Mouse (Mus musculus): ENCODE results near the gene Rnft2. TPM values are rescaled to one million over a fixed set of nuclear protein-coding genes. Genes with fewer than 3 reads are reported as not detected.

Rnft2 gene
- total and polyA plus RNA-seq, 3 experiments, result 0.42 to 0.71 TPM; not detected in 1

- Histone ChIP-seq H3K27me3 (ENCODE audit: control insufficient read depth in 1 of 2, insufficient read depth in 2 of 2, low read length in 2 of 2) (no peaks in the 10 kb centered on the region), H3K27ac (ENCODE audit: control insufficient read depth, low read depth, low read length) (no peak overlapping the region), H3K9me3 (replicated peaks; ENCODE audit: insufficient read depth, low read length) (no peaks in the 10 kb centered on the region), H3K9ac (ENCODE audit: control insufficient read depth, low read depth, low read length, poor library complexity, severe bottlenecking) (no peak overlapping the region), H3K4me1 (ENCODE audit: control insufficient read depth in 1 of 2, insufficient read depth in 2 of 2, low read length in 2 of 2) (no peaks in the 10 kb centered on the region), H3K36me3 (ENCODE audit: control insufficient read depth in 1 of 2, insufficient read depth in 2 of 2, low read length in 2 of 2) (no peaks in the 10 kb centered on the region), H3K4me3 (ENCODE audit: control insufficient read depth in 1 of 2, insufficient read depth in 1 of 2, low read depth in 2 of 2, low read length in 2 of 2) (no peak overlapping the region), H3K79me2 (ENCODE audit: control insufficient read depth, insufficient read depth, low read length, poor library complexity) (no peaks in the 10 kb centered on the region)
- TF ChIP-seq TCF12 (IDR thresholded peaks at IDR 0.05; ENCODE audit: low read depth, low read length) (no peak), CHD1 (IDR thresholded peaks at IDR 0.05; ENCODE audit: low read depth, low read length) (no peak)
- DNase-seq (ENCODE audit: low read depth, low spot score), result no peak
Measured at GRCm38 (mm10) chr5:118172078-118172723, 72.7 kb downstream of the Rnft2 start.

- H3K9me3 ChIP-seq (replicated peaks; ENCODE audit: insufficient read depth, low read length), result no peaks in the 10 kb centered on the region
- no peak for DNase-seq (ENCODE audit: low read depth, low spot score)
- no peaks in the 10 kb centered on the region for H3K36me3 ChIP-seq (ENCODE audit: control insufficient read depth in 1 of 2, insufficient read depth in 2 of 2, low read length in 2 of 2)
- no peaks in the 10 kb centered on the region for H3K4me1 ChIP-seq (ENCODE audit: control insufficient read depth in 1 of 2, insufficient read depth in 2 of 2, low read length in 2 of 2)
- H3K9ac ChIP-seq (ENCODE audit: control insufficient read depth, low read depth, low read length, poor library complexity, severe bottlenecking), result no peak overlapping the region
- TF ChIP-seq GATA1 (IDR thresholded peaks at IDR 0.05; ENCODE audit: low read depth, low read length), result no peak
- no peak for TF ChIP-seq JUND (IDR thresholded peaks at IDR 0.05; ENCODE audit: low read depth, low read length)
- no peak for TF ChIP-seq KAT2A (conservative IDR thresholded peaks at IDR 0.05; ENCODE audit: low read depth, low read length)
- no peak for TF ChIP-seq MYB (IDR thresholded peaks at IDR 0.05; ENCODE audit: low read depth, low read length)
- no peak for TF ChIP-seq POLR2AphosphoS5 (IDR thresholded peaks at IDR 0.05; ENCODE audit: borderline replicate concordance, low read depth, low read length)
- TF ChIP-seq UBTF (IDR thresholded peaks at IDR 0.05; ENCODE audit: borderline replicate concordance, insufficient read depth, low read depth, low read length), result no peak
- no peak for TF ChIP-seq USF2 (IDR thresholded peaks at IDR 0.05; ENCODE audit: borderline replicate concordance in 1 of 2, insufficient read depth in 1 of 2, low read depth in 1 of 2, low read length in 2 of 2)
- TF ChIP-seq CHD1 (IDR thresholded peaks at IDR 0.05; ENCODE audit: low read depth, low read length), result no peak
- H3K27me3 ChIP-seq (ENCODE audit: control insufficient read depth in 1 of 2, insufficient read depth in 2 of 2, low read length in 2 of 2), result no peaks in the 10 kb centered on the region
- no peak overlapping the region for H3K4me3 ChIP-seq (ENCODE audit: control insufficient read depth in 1 of 2, insufficient read depth in 1 of 2, low read depth in 2 of 2, low read length in 2 of 2)
- H3K27ac ChIP-seq (ENCODE audit: control insufficient read depth, low read depth, low read length), result no peak overlapping the region
- H3K79me2 ChIP-seq (ENCODE audit: control insufficient read depth, insufficient read depth, low read length, poor library complexity), result no peaks in the 10 kb centered on the region
Measured at GRCm38 (mm10) chr5:118171665-118172064, 73.3 kb downstream of the Rnft2 start.

GRCm38 (mm10) chr5:118170888-118171529 is 73.9 kb downstream of the Rnft2 start:
- H3K27me3 ChIP-seq (ENCODE audit: control insufficient read depth in 1 of 2, insufficient read depth in 2 of 2, low read length in 2 of 2), result no peaks in the 10 kb centered on the region
- H3K9me3 ChIP-seq (replicated peaks; ENCODE audit: insufficient read depth, low read length), result no peaks in the 10 kb centered on the region
- H3K36me3 ChIP-seq (ENCODE audit: control insufficient read depth in 1 of 2, insufficient read depth in 2 of 2, low read length in 2 of 2), result no peaks in the 10 kb centered on the region
- no peak for DNase-seq (ENCODE audit: low read depth, low spot score)
- no peak overlapping the region for H3K4me3 ChIP-seq (ENCODE audit: control insufficient read depth in 1 of 2, insufficient read depth in 1 of 2, low read depth in 2 of 2, low read length in 2 of 2)
- H3K9ac ChIP-seq (ENCODE audit: control insufficient read depth, low read depth, low read length, poor library complexity, severe bottlenecking), result no peak overlapping the region
- H3K79me2 ChIP-seq (ENCODE audit: control insufficient read depth, insufficient read depth, low read length, poor library complexity), result no peaks in the 10 kb centered on the region
- H3K27ac ChIP-seq (ENCODE audit: control insufficient read depth, low read depth, low read length), result no peak overlapping the region
- H3K4me1 ChIP-seq (ENCODE audit: control insufficient read depth in 1 of 2, insufficient read depth in 2 of 2, low read length in 2 of 2), result no peaks in the 10 kb centered on the region
- TF ChIP-seq POLR2A (IDR thresholded peaks at IDR 0.05; ENCODE audit: control insufficient read depth in 1 of 2, insufficient read depth in 1 of 2, low read depth in 1 of 2, low read length in 2 of 2, poor library complexity in 1 of 2), result no peak
- TF ChIP-seq USF1 (IDR thresholded peaks at IDR 0.05; ENCODE audit: low read depth, low read length), result no peak
- TF ChIP-seq ZKSCAN1 (IDR thresholded peaks at IDR 0.05; ENCODE audit: low read depth, low read length), result no peak
